Mouse (Mus musculus) midbrain, embryonic 16.5 days (tissue): ENCODE measurements around the gene Tnr. TPM values are rescaled to one million over a fixed set of nuclear protein-coding genes. Genes with fewer than 3 reads are reported as not detected.

Experiments
- ATAC-seq: fragments of 200-750 bp; cut with Nextera tagmentation; 2 replicates; pipeline ENCODE4 v1.8.0; 2017; ENCODE audit warnings: moderate TSS enrichment
- H3K27ac ChIP-seq: fragments of 300-500 bp; sonication (generic); 2 replicates; pipeline ENCODE4 v1.5.1; 2014; ENCODE audit warnings: mild to moderate bottlenecking, low read length, mixed read lengths
- H3K27me3 ChIP-seq: fragments of 300-500 bp; sonication (generic); 2 replicates; pipeline ENCODE4 v1.6.1; 2014; ENCODE audit warnings: low read depth, low read length, mixed read lengths; ENCODE audit not compliant: control insufficient read depth, insufficient read depth
- H3K36me3 ChIP-seq: fragments of 300-500 bp; sonication (generic); 2 replicates; pipeline ENCODE4 v1.6.1; 2014; ENCODE audit warnings: mild to moderate bottlenecking, low read length, moderate library complexity, mixed read lengths; ENCODE audit not compliant: control insufficient read depth, insufficient read depth
- H3K4me1 ChIP-seq: fragments of 300-500 bp; sonication (generic); 2 replicates; pipeline ENCODE4 v1.6.1; 2014; ENCODE audit warnings: mild to moderate bottlenecking, low read length, mixed read lengths; ENCODE audit not compliant: control insufficient read depth, insufficient read depth
- H3K4me2 ChIP-seq: fragments of 300-500 bp; sonication (generic); 2 replicates; pipeline ENCODE4 v1.6.1; 2014; ENCODE audit warnings: mild to moderate bottlenecking, low read length, mixed read lengths
- H3K4me3 ChIP-seq: fragments of 300-500 bp; sonication (generic); 2 replicates; pipeline ENCODE4 v1.5.1; 2014; ENCODE audit warnings: low read depth, mild to moderate bottlenecking, low read length, moderate library complexity, mixed read lengths
- H3K9ac ChIP-seq: fragments of 300-500 bp; sonication (generic); 2 replicates; pipeline ENCODE4 v1.6.1; 2014; ENCODE audit warnings: low read depth, low read length, mixed read lengths
- H3K9me3 ChIP-seq: fragments of 300-500 bp; sonication (generic); replicated peaks from 2 replicates; pipeline ENCODE4 v1.6.1; 2014; ENCODE audit warnings: mild to moderate bottlenecking, low read length, mixed read lengths; ENCODE audit not compliant: control insufficient read depth, poor library complexity, severe bottlenecking
- WGBS: fragments of 180-500 bp; shearing (Covaris S2); extraction: QIAGEN DNeasy Blood & Tissue Kit; methylation state at CpG from one replicate; pipeline ENCODE4 v1.1.7; 2014; 5-methylcytosine and 5-hydroxymethylcytosine counted together
- polyA plus RNA-seq: library from polyadenylated mRNA; unstranded; fragments of >200 nt; fragmentation: Nextera tagmentation; extraction: Ambion mirVana; gene quantifications from 2 replicates; pipeline ENCODE4 v1.2.1, GENCODE M21; 2015

Tnr gene
- polyA plus RNA-seq, 1 experiment from 2014 or later, result 5.4 TPM

- H3K4me3 ChIP-seq, result no peak overlapping the region
- H3K4me1 ChIP-seq, result peaks cover 7% of the 10 kb centered on the region; the same call in 1 of the 2 replicates
- no peak overlapping the region for H3K4me2 ChIP-seq
- H3K27me3 ChIP-seq, result no peaks in the 10 kb centered on the region
- H3K27ac ChIP-seq, result no peak overlapping the region
- H3K9me3 ChIP-seq, result no peaks in the 10 kb centered on the region
- no peak overlapping the region for H3K9ac ChIP-seq
- no peak for ATAC-seq
- 61% methylated on average over 2 of the region's 2 CpGs for WGBS
- no peaks in the 10 kb centered on the region for H3K36me3 ChIP-seq
Observed at GRCm38 (mm10) chr1:159596640-159597039, 73.1 kb downstream of the Tnr start.

GRCm38 (mm10) chr1:159613561-159613960 lies 90.0 kb downstream of the Tnr start:
- 95% methylated on average over 4 of the region's 4 CpGs for WGBS

GRCm38 (mm10) chr1:159614062-159614601 lies 90.6 kb downstream of the Tnr start:
- H3K9me3 ChIP-seq, result no peaks in the 10 kb centered on the region
- no peaks in the 10 kb centered on the region for H3K27me3 ChIP-seq
- ATAC-seq, result peak; percentile 41; the same call in 1 of the 2 replicates
- peak overlapping the region; percentile 49; the same call in 1 of the 2 replicates for H3K4me2 ChIP-seq
- H3K36me3 ChIP-seq, result no peaks in the 10 kb centered on the region
- no peak overlapping the region for H3K4me3 ChIP-seq
- no peak overlapping the region for H3K9ac ChIP-seq
- 88% methylated on average over 6 of the region's 6 CpGs for WGBS
- peak overlapping the region; percentile 88 for H3K27ac ChIP-seq
- H3K4me1 ChIP-seq, result peaks cover 22% of the 10 kb centered on the region

More at GRCm38 (mm10) chr1:159613561-159613960, 90.0 kb downstream of the Tnr start:
- no peak for ATAC-seq
- Histone ChIP-seq H3K4me3 (no peak overlapping the region), H3K4me2 (no peak overlapping the region), H3K36me3 (no peaks in the 10 kb centered on the region), H3K9ac (no peak overlapping the region), H3K9me3 (no peaks in the 10 kb centered on the region), H3K4me1 (peaks cover 20% of the 10 kb centered on the region), H3K27ac (no peak overlapping the region), H3K27me3 (no peaks in the 10 kb centered on the region)

DNA sequence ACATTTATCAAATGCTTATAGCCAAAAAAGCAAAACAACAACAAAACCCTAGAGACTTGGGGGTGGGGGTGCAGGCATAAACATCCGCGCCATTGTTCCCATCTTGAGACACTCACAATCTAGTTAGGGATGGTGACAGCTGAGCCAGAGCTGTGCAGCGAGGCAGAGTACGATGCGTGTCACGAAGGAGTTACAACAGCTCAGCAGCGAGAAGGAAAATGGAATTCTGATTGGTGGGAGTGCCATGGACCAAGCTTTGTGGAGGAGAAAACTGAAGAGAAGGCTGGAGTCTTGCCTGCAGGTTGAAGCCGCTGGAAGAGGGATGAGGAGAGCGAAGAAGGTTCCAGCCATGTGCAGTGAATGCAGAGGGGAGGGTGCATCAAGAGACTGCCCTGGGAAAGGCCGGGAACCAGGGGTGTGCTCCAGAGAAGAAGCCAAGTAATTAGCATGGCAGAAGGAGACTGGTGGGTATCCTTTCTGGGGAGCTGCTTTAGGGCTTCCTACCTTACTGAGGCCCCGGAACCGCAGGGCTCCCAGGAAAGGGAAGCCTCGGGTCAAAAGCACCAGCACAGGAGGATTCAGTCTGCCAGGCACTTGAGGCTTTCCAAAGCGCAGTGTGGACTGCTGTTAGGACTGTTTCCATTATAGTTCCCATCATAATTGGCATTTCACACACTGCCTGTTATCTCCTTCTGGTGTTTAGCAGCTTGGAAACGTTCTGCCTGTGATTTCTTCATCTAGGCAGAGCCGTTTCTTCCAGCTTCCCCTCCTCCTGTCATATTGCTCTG lies 91.3 kb downstream of the Tnr start:
- peak overlapping the region; percentile 61 for H3K9ac ChIP-seq
- H3K27ac ChIP-seq, result peak overlapping the region; percentile 88
- H3K4me3 ChIP-seq, result peak overlapping the region; percentile 26
- H3K4me1 ChIP-seq, result peaks cover 22% of the 10 kb centered on the region
- H3K27me3 ChIP-seq, result no peaks in the 10 kb centered on the region
- no peaks in the 10 kb centered on the region for H3K9me3 ChIP-seq
- H3K36me3 ChIP-seq, result no peaks in the 10 kb centered on the region
- peak; percentile 88 for ATAC-seq
- H3K4me2 ChIP-seq, result peak overlapping the region; percentile 49
- 22% methylated on average over 16 of the region's 16 CpGs for WGBS

DNA sequence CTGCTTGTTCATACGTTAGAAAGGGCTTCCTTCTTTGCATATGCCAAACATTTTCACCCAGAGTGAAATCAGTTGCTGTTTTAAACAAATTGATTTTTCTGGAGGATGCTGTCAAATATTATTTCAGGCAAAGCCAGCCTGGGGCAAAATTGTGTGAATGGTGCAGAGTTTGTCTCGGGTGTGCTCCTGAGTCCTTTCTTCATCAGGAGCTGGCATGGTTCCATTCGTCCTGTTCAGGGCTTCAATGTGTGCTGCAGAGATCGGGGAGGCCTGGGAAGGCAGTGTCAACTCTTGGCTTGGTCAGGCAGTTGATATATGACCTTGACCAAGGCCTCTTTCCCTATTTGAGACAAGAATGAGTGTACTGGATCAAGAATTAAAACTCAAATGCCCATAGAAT lies 92.1 kb downstream of the Tnr start:
- peak overlapping the region; percentile 66 for H3K27ac ChIP-seq
- 47% methylated on average over 4 of the region's 4 CpGs for WGBS
- no peaks in the 10 kb centered on the region for H3K27me3 ChIP-seq
- H3K36me3 ChIP-seq, result no peaks in the 10 kb centered on the region
- H3K4me1 ChIP-seq, result peaks cover 22% of the 10 kb centered on the region
- H3K4me3 ChIP-seq, result no peak overlapping the region
- no peak overlapping the region for H3K9ac ChIP-seq
- no peak for ATAC-seq
- H3K4me2 ChIP-seq, result peak overlapping the region; percentile 17; the same call in 1 of the 2 replicates
- H3K9me3 ChIP-seq, result no peaks in the 10 kb centered on the region

- H3K4me1 ChIP-seq, result peaks cover 19% of the 10 kb centered on the region
- WGBS, result 68% methylated on average over 2 of the region's 2 CpGs
- no peaks in the 10 kb centered on the region for H3K36me3 ChIP-seq
- no peaks in the 10 kb centered on the region for H3K27me3 ChIP-seq
- no peak overlapping the region for H3K9ac ChIP-seq
- no peak overlapping the region for H3K4me3 ChIP-seq
- ATAC-seq, result no peak
- H3K4me2 ChIP-seq, result no peak overlapping the region
- H3K27ac ChIP-seq, result no peak overlapping the region
- H3K9me3 ChIP-seq, result no peaks in the 10 kb centered on the region
Observed at GRCm38 (mm10) chr1:159619205-159619604, 95.6 kb downstream of the Tnr start.

DNA sequence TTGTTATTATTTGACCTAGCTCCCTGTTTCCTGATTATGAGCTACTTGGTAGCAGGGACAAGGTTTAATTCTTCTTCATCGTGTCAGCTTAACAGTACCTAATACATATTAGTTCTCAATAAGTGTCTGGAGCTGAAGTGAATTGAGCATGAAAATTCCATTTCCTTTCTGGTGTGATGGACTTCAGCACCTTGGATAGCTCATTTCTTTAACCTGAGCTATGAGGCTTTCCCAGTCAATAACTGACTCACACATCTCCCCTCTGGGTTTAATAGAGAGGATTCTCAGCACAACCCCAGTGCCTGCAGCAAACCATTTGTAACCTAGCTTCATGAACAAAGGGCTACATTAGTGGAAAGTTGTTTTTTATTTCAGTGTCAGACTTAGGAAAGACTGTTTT lies 97.8 kb downstream of the Tnr start:
- H3K27ac ChIP-seq, result no peak overlapping the region
- no peak overlapping the region for H3K4me3 ChIP-seq
- H3K9me3 ChIP-seq, result no peaks in the 10 kb centered on the region
- no peaks in the 10 kb centered on the region for H3K27me3 ChIP-seq
- 60% methylated on average over 1 of the region's 1 CpGs for WGBS
- no peaks in the 10 kb centered on the region for H3K36me3 ChIP-seq
- no peak overlapping the region for H3K4me2 ChIP-seq
- H3K9ac ChIP-seq, result no peak overlapping the region
- ATAC-seq, result no peak
- H3K4me1 ChIP-seq, result 0 out of 2 replicates have a peak, but pooled peaks cover 2% of the 10 kb centered on the region

DNA sequence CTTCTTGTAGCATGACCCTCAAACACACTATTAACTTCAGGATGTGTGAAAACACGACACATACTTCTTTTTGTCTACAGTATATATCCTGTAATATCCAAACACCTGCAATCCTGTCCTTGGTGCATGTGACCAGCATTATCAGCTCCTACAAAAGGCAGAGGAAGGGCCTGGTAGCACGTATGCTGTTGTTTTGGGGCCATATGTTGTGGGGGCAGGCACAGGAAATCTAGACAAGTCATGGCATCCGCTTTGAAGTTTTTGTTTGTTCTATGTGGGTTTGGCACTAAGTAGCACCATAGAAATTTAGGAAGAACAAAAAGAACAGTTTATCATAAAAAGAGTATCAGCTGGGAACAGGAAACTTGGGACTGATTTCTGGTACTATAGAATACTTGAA lies 105.5 kb downstream of the Tnr start:
- H3K4me2 ChIP-seq, result no peak overlapping the region
- H3K9me3 ChIP-seq, result no peaks in the 10 kb centered on the region
- 87% methylated on average over 3 of the region's 3 CpGs for WGBS
- H3K4me3 ChIP-seq, result no peak overlapping the region
- H3K9ac ChIP-seq, result no peak overlapping the region
- no peak for ATAC-seq
- no peaks in the 10 kb centered on the region for H3K4me1 ChIP-seq
- H3K27ac ChIP-seq, result no peak overlapping the region
- no peaks in the 10 kb centered on the region for H3K27me3 ChIP-seq
- no peaks in the 10 kb centered on the region for H3K36me3 ChIP-seq
